Mouse (Mus musculus) brain, embryonic 14.5 days (tissue): ENCODE measurements at regions not wholly inside any gene's neighbourhood (a gene's known extent, or its start where the extent isn't known, plus 50 kb on each side); places are given as distances from the start of the nearest gene placed in this dataset.

Experiments used
- DNase-seq: peaks from one replicate; pipeline ENCODE4 v3.0.0-alpha.2; 2011; ENCODE audit warnings: low read depth
- CTCF ChIP-seq: fragments of 200-500 bp; IDR thresholded peaks from 2 replicates; pipeline ENCODE4 v1.5.1; 2012; ENCODE audit warnings: inconsistent platforms, mild to moderate bottlenecking, moderate library complexity, borderline replicate concordance; ENCODE audit not compliant: insufficient read depth, insufficient read length; ENCODE audit errors: extremely low read depth
- POLR2A ChIP-seq: fragments of 200-500 bp; IDR thresholded peaks from 2 replicates; pipeline ENCODE4 v1.6.1; 2012; ENCODE audit warnings: mild to moderate bottlenecking, inconsistent platforms, borderline replicate concordance; ENCODE audit not compliant: poor library complexity, insufficient read depth, insufficient read length, severe bottlenecking; ENCODE audit errors: extremely low read depth

GRCm38 (mm10) chr1:186572651-186573050, 133.1 kb downstream of the Tgfb2 start:
- no peak for TF ChIP-seq CTCF
- no peak for TF ChIP-seq POLR2A
- no peak for DNase-seq

- DNase-seq, result no peak
- TF ChIP-seq CTCF (no peak), POLR2A (no peak)
Observed at GRCm38 (mm10) chr1:186572092-186572491, 133.7 kb downstream of the Tgfb2 start.

GRCm38 (mm10) chr1:186568496-186568895, 137.3 kb downstream of the Tgfb2 start:
- no peak for TF ChIP-seq POLR2A
- TF ChIP-seq CTCF, result no peak
- DNase-seq, result no peak

- TF ChIP-seq POLR2A (no peak), CTCF (no peak)
- DNase-seq, result peak; percentile 27
Observed at GRCm38 (mm10) chr1:186568076-186568475, 137.7 kb downstream of the Tgfb2 start.

GRCm38 (mm10) chr1:186567136-186567826, 138.5 kb downstream of the Tgfb2 start:
- peak; percentile 18 for DNase-seq

GRCm38 (mm10) chr1:186562027-186562426, 143.8 kb downstream of the Tgfb2 start:
- TF ChIP-seq POLR2A, result no peak
- peak; percentile 47 for DNase-seq

More at GRCm38 (mm10) chr1:186567136-186567826, 138.5 kb downstream of the Tgfb2 start:
- TF ChIP-seq CTCF, result no peak
- TF ChIP-seq POLR2A, result no peak

- DNase-seq, result no peak
- TF ChIP-seq CTCF (no peak), POLR2A (no peak)
Observed at GRCm38 (mm10) chr1:186555441-186555975, 150.3 kb downstream of the Tgfb2 start.

GRCm38 (mm10) chr1:186554520-186555010, 151.2 kb downstream of the Tgfb2 start:
- DNase-seq, result peak; percentile 44
- TF ChIP-seq POLR2A (no peak), CTCF (no peak)

GRCm38 (mm10) chr1:186552689-186553088, 153.1 kb downstream of the Tgfb2 start:
- no peak for DNase-seq
- TF ChIP-seq CTCF (no peak), POLR2A (no peak)

- TF ChIP-seq POLR2A, result no peak
- TF ChIP-seq CTCF, result no peak; the same call in 1 of the 2 replicates
- peak; percentile 38 for DNase-seq
Observed at GRCm38 (mm10) chr1:186550265-186550885, 155.4 kb downstream of the Tgfb2 start.

- no peak for DNase-seq
- TF ChIP-seq CTCF (no peak), POLR2A (no peak)
Observed at GRCm38 (mm10) chr1:186549207-186549606, 156.6 kb downstream of the Tgfb2 start.

GRCm38 (mm10) chr1:186546386-186547185, 159.2 kb downstream of the Tgfb2 start:
- DNase-seq, result peak; percentile 72
- TF ChIP-seq CTCF, result no peak
- no peak for TF ChIP-seq POLR2A

- TF ChIP-seq POLR2A, result no peak
- DNase-seq, result no peak
Observed at GRCm38 (mm10) chr1:186540070-186540469, 165.7 kb downstream of the Tgfb2 start.
